Mouse (Mus musculus) layer of hippocampus, postnatal 14 days (tissue): ENCODE data around the gene Znrf3. TPM values are rescaled to one million over a fixed set of nuclear protein-coding genes. Genes with fewer than 3 reads are reported as not detected.
A peak's percentile ranks its signal among the peaks of the same experiment; 100 is the strongest.

Experiments
- DNase-seq, 2 experiments: peaks; one replicate each; pipeline ENCODE4 v3.0.0; 2021 to 2022; ENCODE audit warnings: low spot score in 2 of 2, mixed read lengths in 1 of 2
- total RNA-seq, 2 experiments: library from RNA; stranded (reverse); gene quantifications; 2 replicates each; pipeline ENCODE4 v1.2.3; 2021

The Znrf3 gene
- total RNA-seq, 2 experiments from 2014 or later: 19.9 to 22.3 TPM

- DNase-seq: no peak
Measured at GRCm38 (mm10) chr11:5272536-5273234, 172.0 kb downstream of the Znrf3 start.

GRCm38 (mm10) chr11:5272066-5272360 is 172.6 kb downstream of the Znrf3 start:
- no peak for DNase-seq

DNA sequence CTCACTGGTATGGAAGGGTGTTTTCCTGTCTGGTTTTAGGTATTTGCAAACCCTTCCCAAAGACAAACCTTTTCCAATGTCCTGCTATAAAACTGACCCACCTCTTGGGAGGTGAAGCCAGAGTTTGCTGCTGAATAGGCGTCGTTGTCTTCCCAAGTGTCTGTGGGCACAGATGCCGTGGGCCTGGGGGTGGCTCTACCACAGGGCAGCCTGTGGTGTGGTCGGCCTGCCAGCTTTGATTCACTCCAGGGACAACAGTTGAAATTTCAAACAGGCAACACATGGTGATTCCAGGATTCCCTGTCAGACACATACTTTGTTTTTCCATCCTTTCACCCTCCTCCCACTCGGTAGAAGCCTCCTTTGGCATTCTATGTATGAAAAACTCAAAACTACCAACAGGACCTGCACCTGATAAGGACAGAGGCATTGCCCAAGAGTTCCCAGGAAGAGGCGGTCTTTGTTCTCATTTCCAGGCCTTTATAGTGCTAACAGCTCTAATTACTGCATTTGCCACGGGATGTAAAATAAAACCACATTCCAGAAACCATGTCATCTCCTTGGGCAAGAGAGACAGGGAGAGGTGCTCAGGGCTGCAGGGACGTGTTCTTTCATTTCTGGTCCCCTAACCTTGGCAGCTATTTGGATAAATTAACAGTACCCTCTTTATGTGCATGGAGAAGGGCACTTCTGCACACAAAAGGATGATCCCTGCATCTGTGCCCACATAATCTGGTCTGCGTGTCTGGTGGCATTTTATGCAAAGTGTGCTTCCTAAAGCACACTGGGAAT is 173.2 kb downstream of the Znrf3 start:
- no peak for DNase-seq

GRCm38 (mm10) chr11:5269846-5270461 is 174.7 kb downstream of the Znrf3 start:
- DNase-seq: no peak

DNA sequence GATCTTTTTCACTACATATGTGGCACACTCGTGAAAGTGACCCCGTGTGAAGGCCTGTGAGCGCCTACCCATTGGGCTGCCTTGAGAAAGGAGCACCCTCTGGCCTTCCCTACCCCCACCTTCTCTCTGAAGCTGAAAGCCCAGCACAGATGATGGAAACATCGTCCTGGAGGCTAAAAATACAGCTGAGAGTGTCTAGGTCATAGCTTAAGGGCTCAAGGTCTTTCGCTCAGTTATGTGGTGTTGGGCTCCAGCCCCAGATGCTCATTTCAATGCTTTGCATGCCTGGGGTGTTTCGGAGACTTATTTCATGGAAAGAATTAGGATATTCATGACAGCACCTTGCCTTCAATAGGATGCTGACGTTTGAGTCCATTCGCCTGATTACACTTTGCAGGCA is 178.9 kb downstream of the Znrf3 start:
- no peak for DNase-seq

- DNase-seq: no peak
Measured at GRCm38 (mm10) chr11:5263078-5263730, 181.4 kb downstream of the Znrf3 start.

DNA sequence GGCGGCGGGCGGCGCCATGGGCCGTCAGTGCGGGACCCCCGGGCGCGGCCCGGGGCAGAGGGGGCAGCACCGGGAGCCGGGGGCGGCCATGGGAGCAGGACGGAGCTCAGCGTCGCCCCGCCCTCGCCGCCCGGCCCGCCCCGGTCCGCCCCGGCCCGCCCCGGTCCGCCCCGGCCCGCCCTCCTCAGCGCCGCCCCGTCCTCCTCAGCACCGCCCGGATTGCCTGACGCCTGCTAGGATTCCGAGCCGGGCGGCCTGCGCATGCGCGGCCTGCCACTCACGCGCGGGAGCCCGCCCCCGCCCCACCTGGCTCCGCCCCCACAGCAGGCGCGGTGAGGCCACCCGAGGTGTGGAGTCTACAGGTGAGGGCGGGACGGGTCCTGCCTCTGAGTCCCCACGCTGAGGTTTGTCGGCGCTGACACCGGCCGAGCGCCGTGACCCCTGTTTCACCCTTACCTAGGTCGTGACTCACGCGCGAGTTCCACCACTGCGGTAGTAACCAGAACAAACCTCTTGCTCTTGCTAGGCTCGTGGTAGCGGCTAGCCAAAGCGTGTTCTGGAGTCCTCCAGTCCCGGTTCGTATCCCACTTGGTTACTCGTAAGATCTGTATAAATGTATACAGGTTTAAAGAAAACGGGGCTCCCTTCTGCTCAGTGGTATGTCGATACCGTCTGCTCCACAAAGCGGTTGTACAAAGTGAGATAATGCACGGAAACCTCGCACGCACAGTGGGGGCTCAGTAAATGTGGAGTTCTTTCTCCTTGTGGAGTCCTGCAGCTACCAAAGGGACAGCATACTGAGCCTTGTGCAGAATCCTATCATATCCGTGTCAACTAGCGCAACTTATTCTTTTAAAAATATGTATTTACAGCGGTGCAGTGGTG is 182.9 kb downstream of the Znrf3 start, which contains the start of gene Kremen1:
Kremen1 (minus strand) TSS at position 51 of the 885 bp plus-strand sequence.
- peak; percentile 88 to 92 for DNase-seq

DNA sequence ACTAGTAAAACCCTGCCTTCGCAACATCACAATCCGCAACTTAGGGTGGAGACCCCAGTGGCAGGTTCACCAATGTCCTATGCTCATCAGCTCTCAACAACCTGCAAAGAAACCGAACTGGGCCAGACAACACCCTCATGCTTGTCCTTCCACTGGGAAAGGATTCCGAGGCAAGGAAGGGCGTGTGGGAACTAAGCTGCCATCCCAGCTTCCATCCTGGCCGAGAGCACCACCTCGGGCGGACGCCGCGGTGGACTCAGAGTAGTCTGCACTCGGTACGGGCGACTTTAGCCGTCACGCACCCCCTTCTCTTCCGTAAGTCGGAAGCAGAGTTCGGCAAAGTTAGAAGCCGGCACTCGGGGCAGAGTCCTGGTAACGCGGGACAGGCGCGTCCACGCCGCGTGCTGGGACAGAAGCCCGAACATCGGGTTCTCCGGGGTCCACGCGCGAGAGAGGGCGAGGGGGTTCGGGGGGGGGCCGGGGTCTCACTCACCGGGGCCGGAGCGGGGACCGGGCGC is 183.6 kb downstream of the Znrf3 start:
- no peak for DNase-seq

- no peak for DNase-seq
Measured at GRCm38 (mm10) chr11:5259944-5260598, 184.6 kb downstream of the Znrf3 start.

DNA sequence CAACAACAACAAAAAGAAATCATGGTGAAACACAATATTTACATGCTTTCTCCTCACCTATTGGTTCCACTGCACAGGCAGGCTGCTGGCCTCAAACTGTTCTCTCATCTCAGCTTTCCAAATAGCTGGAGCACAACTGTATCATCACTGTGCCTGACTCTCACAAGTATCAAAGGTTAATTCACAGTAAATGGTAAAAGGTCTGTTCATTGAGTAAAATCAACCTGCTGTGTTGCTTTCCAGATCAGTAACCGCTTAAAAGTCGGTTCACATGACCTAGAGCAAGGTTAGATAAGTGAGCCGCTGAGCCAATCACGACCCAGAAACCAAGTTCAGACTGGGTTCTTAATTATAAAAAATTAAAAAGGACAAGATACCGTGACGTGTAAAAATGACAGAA is 186.6 kb downstream of the Znrf3 start:
- no peak for DNase-seq

DNA sequence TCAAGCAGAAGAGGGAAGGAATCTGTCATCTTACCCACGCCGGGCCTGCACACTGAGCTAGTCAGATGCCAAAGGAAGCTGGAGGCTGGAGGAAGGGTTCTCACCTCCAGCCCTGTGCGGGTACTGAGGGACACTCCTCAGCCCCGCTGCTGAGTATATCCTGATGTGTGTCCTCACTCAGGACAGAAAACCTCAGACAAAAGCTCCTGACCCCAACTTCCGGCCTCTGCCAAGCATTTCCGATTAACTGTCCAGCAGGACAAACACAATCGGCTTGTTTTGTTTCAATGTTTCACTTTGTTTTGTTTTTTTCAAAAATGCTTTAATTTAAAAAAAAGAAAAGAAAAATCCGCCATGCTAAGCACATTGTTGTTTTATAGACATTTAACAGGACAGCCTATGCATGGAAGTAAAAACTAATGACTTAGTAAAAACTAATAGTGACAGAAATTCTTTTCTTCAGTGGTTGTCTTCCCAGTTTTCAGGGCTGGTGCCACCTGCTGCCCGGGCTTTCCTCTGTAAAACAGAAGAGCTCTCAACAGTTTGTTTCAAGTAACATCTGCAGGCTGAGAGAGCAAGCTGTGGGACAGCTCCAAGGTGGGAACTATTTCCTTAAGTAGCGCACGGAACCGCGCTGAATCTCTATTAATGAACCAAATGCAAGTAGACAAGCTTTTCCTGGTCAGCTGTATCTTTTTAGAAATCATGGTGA is 187.3 kb downstream of the Znrf3 start:
- DNase-seq: no peak

GRCm38 (mm10) chr11:5255509-5256014 is 189.1 kb downstream of the Znrf3 start:
- DNase-seq: peak in 1 of 2 experiments; percentile 35

DNA sequence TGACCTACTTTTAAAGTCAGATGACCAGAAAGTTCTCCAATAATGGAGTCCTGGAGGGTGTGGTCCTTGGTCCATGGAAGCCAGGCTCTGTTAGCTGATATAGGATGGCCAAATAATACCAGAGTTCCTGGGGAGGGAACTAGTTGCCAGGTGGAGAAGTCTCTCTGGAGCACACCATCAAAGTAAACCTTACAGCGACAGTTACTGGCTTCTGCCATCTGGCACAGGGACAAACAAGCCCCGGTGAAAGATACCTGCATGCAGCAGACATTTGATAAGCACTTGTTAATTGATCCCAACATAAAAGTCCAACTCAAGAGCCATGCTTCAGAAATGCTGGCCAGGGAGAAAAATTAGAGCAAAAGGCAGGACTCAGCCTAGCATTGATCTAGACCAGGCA is 190.6 kb downstream of the Znrf3 start:
- no peak for DNase-seq

DNA sequence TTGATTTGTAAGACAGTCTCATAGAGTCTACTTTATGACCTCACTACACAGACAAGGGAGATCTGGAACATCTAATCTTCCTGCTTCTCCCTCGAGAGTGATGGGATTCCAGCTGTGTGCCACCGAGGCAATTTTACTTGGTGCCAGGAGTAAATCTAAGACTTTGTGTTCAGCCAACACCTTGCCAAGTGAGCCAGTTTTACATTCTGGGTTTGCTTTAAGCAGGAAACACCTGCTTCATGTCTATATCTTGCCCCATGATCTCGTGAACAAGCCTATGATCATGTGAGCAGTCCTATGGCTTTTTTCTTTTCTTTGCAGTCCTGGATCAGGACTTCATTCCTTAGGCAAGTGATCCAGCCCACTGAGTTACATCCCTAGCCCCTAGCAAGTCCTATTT is 191.1 kb downstream of the Znrf3 start:
- no peak for DNase-seq

DNA sequence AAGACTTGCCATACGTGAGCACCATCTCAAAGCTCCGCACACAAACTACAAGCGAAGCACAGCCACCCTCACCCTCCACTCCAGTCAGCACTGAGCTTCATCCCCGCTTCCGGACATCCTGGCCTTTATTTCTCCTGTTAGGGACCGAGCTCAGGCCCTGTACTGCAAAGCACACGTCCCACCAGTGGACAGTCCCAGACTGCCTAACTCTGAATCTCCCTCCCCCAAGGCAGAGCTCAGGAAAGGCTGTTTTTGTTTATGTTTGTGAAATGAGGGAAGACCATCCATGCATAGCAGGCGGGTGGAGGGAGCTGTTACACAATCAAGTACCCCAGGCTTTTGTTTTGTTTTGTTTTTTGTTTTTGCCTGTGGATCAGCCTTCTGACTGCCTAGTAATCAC is 191.9 kb downstream of the Znrf3 start:
- DNase-seq: no peak

GRCm38 (mm10) chr11:5251112-5251511 is 193.5 kb downstream of the Znrf3 start:
- DNase-seq: no peak

- no peak for DNase-seq
Measured at GRCm38 (mm10) chr11:5248200-5248599, 196.4 kb downstream of the Znrf3 start.

DNA sequence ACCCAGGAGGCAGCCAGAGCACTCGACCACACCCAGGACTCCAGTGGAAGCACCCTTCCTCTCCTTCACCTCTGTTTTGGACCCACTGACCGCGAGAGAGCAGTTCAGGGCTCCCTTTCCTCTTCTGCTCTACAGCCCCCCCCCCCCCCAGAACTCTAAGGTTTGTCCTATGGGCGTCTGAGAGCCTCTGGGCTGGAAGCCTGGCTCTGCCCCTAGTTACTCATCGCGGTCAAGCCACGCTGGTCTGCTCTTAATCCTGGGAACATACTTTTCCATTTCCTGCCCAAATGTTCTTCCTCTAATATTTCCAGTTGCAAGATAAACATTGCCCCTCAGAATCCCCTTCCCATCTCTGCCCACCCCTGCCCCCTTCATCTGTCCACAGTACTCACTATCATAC is 199.2 kb downstream of the Znrf3 start:
- DNase-seq: no peak

GRCm38 (mm10) chr11:5244749-5245130 is 199.9 kb downstream of the Znrf3 start:
- DNase-seq: peak in 1 of 2 experiments; percentile 16
